Mouse (Mus musculus): ENCODE measurements at regions not wholly inside any gene's neighbourhood (a gene's known extent, or its start where the extent isn't known, plus 50 kb on each side); places are given as distances from the start of the nearest gene placed in this dataset.

DNA sequence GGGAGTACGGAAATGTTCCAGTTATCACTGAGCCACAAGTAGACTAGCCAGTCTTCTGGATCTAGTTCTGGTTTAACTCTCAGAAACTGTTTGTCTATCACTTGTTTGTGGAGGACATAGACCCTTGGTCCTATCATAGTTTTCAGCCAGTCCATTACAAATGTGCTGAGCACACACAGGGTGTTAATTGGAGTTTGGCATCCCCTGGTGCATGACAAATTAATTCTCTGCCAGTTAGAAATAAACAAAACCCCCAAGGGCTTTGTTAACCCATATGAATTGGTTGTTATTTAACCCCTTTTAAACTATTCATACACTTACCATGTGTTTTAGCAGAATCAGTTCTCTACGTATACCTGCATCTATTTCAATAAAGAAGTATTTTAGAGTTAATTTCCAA, 554.7 kb upstream of the Gm12666 start:
- TF ChIP-seq POLR2AphosphoS2 (IDR thresholded peaks at IDR 0.05; ENCODE audit: insufficient read length, low read depth) (no peak), USF1 (IDR thresholded peaks at IDR 0.05; ENCODE audit: low read depth) (no peak), REST (IDR thresholded peaks at IDR 0.05; ENCODE audit: insufficient read depth, insufficient read length) (no peak), POLR2A (IDR thresholded peaks at IDR 0.05; ENCODE audit: insufficient read length, low read depth) (no peak), E2F4 (IDR thresholded peaks at IDR 0.05; ENCODE audit: insufficient read depth) (no peak), TCF12 (IDR thresholded peaks at IDR 0.05; ENCODE audit: insufficient read depth, poor library complexity, severe bottlenecking) (no peak), TCF3 (IDR thresholded peaks at IDR 0.05; ENCODE audit: insufficient read length, low read depth) (no peak)

Data from myocyte (in vitro differentiated cells).